Mouse (Mus musculus) mesoderm, embryonic 11.5 days (tissue): ENCODE results near the gene Slc22a17.

ENCODE experiments used
- DNase-seq: peaks from one replicate; pipeline ENCODE4 v3.0.0-alpha.2; 2012; ENCODE audit warnings: low read depth, low spot score

Gene Slc22a17

DNA sequence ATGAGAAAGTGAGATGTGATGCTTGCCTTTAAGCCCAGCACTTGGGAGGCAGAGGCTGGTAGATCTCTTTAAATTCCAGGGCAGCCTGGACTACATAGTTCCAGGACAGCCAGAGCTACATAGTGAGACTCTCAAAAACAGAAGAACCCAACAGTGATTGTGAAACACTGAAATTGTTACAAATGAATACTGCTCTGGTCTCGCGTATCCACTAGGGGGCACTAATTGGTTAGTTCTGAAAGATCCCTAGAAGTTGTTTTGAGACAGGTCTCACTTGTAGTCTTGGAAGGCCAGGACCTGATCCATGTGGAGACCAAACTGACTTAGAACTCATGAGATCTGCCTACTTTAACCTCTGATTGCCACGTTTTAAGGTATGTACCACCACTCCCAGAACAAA lies 12.5 kb downstream of the Slc22a17 start:
- DNase-seq, result peak; percentile 85

DNA sequence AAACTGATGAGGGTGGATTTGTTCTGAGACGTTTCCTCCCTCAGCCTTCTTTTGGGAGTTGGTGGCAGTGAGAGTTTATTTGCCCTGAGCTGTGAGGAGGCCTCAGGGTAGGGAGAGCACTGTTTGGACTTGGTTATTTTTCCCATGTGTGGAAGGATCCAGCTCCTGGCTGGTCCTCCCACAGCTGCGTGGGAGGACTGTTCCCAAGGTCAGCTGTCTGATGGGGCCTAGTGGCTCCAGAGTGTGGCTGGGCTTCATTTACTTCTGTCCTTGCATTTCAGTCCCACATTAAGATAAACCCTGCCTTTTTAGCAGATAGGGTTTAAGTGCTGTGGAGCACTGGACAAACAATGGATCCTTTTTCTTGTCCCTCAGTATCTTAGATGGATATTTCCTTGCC lies 15.5 kb downstream of the Slc22a17 start:
- DNase-seq, result no peak

DNA sequence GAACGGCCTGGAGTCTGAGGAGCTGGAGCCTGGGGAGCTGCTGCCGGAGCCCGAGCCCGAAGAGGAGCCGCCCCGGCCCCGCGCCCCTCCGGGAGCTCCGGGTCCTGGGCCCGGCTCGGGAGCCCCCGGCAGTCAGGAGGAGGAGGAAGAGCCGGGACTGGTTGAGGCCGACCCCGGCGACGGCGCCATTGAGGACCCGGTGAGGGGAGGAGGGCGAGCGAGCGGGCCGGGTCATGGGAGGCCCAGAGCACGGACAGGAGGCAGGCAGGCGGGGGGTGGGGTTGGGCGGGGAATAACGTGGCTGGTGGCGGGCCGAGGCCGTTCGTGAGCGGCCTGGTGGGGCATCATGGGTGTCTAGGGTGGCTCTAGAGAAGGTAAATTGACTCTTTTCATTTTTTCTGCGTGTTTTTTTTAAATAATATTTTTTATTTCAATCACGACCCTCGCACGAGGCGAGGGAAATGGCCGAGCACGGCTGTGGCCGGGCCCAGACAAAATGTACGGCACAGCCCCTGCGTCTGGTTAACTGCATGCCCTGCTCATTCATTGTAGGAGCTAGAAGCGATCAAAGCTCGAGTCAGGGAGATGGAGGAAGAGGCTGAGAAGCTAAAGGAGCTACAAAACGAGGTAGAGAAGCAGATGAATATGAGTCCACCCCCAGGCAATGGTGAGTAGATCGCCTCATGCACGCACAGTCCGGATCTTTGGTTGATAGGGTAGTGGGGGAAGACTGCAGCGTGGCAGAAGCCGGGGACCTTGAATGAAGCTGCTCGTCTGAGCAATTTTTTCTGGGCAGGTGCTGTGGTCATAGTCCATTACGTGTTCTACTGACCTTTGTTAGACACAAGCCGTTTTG lies 18.4 kb downstream of the Slc22a17 start:
- DNase-seq, result no peak

DNA sequence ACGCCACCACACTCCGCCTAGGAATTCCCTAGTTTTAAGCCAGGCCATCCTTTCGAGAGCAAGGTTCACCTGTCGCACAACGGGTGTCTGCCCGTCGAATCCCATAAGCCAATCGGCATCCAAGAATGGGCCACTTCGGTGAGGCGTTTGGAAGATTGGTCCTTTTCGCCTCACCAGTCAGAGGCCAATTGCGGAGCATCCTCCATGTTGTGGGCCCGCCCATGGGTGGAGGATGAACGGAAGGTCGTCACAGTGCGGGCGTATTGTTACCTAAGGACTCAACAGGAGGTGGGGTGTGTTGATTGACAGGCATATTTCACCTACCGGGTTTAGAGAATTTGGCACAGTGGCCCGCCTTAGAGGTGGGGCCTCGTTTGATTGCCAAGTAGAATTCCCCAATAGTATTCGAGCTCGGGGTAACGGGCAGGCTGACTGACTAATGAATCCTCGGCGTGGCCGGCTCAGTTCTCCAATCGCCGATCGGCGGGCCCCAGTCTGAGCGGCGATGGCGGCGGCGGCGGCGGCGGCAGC lies 19.2 kb downstream of the Slc22a17 start:
- DNase-seq, result peak; percentile 99

DNA sequence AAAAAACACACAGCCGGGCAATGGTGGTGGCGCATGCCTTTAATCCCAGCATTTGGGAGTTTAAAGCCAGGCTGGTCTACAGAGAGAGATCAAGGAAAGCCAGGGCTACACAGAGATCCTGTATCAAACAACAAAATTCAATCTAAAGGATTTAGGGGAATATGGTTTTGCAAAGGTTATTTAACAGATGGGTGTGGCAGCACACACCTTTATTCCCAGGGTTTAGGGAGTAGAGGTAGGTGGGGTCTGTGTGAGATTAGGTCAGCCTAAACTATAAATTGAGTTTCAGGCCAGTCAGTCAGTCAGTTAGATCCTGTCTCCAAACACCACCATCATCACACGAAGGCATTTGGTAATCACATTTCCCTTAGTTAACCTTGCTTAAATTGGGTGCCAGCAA lies 20.7 kb downstream of the Slc22a17 start, which contains the start of gene Pabpn1:
TSS of gene Pabpn1 (plus strand) at position 301 of the 400 bp plus-strand sequence.
- no peak for DNase-seq

DNA sequence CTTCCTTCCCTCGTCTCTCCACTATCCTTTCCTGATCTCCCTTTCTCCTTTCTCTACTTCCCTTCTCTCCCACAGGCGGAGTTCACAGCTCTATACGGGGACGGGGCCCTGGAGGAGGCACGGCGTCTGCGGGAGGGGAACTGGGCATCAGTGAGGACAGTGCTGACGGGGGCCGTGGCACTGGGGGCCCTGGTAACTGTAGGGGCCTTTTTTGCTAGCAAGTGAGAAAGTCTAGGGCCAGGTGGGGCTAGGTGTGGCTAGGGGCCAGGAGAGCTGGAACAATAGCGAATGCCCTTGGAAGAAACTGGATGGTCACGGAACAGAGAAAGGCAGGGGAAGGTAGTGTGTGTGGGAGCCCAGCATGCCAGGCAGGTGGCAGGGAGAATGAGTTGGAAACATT lies 27.6 kb downstream of the Slc22a17 start:
- DNase-seq, result no peak

DNA sequence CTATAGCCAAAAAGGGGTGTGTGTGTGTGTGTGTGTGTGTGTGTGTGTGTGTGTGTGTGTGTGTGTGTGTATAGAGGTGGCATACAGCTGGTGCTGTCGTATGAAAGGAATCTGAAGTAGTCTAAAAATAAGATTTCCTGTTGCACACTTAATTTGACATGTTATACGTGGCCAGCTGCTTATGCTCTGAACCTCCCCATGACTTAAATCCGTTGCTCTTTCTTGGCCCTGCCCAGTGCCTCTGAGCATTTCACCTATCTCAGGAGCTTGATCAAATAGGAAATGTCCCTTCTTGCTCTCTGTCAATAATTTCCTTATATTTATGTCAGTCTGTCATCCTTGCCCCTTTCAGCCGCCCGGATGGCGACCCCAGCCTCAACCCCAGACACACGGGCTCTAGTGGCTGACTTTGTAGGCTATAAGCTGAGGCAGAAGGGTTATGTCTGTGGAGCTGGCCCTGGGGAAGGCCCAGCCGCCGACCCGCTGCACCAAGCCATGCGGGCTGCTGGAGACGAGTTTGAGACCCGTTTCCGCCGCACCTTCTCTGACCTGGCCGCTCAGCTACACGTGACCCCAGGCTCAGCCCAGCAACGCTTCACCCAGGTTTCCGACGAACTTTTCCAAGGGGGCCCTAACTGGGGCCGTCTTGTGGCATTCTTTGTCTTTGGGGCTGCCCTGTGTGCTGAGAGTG lies 28.8 kb downstream of the Slc22a17 start:
- DNase-seq, result no peak

DNA sequence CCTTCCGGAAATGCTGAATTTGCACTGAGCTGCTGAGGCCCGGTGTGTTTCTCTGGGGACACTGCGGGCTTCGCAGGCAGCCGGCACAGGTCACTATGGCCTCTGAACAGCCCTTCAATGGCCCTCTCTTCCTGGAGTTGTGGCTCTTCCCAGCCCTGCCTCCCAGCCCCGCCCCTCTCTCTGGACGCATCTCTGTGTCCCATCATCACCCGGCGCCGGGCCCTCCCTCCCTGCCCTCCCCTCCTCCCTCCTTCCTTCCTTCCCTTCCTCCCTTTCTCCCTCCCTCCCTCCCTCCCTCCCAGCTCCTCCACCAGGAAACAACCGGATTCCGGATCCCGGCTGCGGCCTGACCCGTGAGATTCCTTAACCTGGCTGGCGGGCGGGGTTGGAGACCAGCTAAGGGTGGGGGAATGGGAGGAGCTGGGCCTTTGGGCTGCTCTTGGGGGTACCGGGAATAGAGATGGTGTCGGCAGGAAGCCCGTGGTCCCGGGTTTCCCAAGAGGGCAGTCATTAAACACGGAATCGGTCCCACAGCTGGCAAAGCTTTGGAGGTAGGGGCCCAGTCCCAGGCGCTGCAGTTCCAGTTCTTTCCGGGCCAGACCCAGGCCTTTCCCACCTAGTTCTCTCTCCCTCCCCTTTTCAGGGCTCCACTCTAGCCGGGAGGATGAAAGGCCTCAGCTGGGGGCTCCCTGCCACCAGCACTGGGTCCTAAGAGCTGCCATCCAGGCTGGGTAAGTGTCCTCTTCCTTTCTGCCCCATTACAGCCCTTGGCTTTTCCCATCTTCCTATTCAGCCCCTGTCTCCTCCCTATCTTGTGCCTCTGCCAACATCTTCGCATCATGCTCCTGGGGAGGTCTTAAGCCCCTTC lies 29.5 kb downstream of the Slc22a17 start, which contains the start of the genes Bcl2l2 and Gm20521:
TSS of gene Bcl2l2 (plus strand) at position 224 of the 868 bp plus-strand sequence.
TSS of gene Gm20521 (plus strand) at position 288 of the 868 bp plus-strand sequence.
- peak; percentile 91 for DNase-seq

DNA sequence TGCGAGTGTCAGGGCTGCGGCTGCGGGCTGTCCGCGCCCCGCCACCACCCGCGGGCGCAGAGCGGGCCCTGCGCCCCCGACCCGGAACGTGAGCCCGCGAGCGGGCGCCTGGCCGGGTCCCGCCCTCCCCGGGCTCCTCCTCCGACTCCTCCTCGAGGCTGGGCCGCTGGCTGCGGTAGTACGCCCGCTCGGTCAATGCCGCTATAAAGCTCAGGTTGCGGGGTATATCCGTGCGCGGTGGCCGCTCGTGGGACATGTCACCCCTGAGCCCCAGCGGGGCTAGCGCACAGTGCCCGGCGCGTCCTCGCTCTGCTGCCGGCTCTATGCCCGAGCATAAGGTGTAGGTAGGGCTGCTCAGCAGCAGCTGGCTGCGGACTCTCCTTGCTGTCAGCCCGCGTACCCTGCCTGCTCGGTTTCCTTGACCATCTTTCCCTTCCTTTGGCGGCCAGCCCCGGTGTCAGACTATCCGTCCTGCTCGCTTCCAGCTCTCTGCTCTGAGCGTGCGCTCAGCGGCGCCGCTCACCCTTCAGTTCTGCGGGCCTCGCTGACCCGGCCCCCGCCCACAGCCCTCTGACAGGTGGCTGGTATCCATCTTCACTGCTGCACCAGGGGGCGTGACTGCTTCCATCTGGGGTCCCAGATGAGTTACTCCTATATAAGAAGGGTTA lies 35.8 kb downstream of the Slc22a17 start, which contains the start of gene Ppp1r3e:
TSS of gene Ppp1r3e (minus strand) at position 503 of the 668 bp plus-strand sequence.
- DNase-seq, result peak; percentile 61

DNA sequence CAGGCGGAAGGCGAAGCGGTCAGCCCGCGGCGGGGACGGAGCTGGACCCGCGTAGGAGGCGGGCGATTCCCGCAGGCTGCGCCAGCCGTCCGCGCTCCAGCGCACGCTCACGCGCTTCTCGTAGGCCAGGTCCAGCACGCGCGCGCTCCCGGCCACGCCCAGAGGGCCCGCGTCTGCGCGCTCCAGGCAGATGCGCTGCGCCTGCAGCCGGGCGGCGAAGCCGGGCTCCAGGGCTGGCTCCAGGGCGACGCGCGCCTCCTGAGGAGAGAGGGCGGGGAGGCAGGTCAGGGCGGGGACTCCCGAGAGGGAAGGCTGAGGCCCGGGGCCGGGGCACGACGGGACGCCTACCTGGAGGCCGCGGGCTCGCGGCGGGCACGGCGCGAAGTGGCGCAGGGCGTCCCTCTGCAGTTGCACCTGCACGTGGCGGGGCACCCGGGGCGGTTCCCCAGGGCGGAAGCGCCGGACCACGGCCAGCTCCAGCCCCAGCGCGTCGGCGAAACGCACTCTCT lies 36.3 kb downstream of the Slc22a17 start:
- DNase-seq, result peak; percentile 93

DNA sequence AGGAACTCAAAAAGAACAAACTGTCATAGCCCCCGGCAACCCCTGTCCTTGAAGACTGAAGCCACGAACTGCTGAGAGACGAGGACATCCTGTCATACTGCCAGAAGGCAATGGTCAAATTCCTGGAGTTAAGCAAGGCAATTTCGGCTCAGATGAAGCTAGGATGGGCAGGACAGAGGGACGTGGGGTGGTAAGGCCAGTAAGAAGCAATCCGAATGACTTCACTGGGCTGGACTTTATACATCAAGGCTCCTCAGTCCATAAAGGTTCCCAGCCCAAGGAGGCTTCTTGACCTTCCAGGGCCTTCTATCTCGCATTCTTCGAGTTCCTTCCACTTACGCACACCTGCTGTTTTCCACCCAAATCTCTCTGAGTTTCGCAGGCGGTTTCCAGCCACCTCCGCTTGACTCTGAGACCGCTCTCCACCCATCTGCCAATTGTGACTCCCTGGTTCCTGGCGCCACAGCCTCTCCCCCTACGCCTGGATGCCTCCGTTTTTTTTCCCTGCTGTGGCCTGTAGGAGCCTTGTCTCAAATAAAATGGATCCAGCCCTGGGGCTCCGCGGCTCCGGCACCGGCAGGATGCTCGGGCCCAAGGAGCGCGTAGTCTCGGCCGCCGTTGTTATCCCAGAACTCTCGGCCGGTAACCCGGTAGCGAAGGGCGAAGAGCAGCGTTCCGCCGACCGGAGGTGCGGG lies 36.9 kb downstream of the Slc22a17 start:
- DNase-seq, result no peak

DNA sequence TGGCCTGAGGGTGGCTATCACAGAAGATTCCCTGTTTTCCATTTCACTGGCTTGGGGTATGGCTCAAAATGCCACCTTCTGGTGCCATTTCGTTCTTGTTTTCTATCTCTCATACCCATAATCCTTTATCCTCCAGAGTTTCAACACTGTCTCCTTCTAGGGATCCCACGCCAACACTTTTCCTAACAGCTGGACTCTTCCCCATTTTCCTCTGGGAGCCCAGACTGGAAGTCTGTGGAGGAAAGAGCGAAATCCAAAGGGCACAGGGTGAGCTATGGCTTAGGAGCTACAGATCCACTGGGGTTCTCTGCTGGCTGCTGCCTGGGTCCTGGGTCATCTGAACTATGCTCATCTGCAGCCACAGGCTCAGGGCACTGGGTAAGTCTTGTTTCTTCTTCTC lies 38.8 kb downstream of the Slc22a17 start:
- DNase-seq, result no peak

DNA sequence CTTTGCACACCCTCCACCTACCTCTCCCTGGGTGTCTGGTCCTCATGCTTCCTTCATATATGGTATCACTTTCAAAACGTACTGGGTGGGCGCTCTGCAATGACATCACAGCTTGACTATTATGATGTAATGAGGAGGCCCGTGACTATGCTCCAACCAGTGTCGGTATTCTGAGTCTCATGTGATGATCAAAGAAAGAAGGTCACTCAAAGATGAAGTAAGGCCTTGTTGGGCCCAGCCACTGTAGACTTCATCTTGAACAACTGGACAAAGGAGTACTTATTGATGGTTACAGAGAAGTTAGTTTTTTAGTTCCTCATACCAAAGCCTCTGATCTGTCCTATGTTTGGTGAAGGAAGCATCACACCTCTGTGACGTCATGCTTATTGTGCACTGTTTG lies 42.1 kb downstream of the Slc22a17 start, which contains the start of gene Homez:
TSS of gene Homez (minus strand) at position 101 of the 400 bp plus-strand sequence.
- no peak for DNase-seq

DNA sequence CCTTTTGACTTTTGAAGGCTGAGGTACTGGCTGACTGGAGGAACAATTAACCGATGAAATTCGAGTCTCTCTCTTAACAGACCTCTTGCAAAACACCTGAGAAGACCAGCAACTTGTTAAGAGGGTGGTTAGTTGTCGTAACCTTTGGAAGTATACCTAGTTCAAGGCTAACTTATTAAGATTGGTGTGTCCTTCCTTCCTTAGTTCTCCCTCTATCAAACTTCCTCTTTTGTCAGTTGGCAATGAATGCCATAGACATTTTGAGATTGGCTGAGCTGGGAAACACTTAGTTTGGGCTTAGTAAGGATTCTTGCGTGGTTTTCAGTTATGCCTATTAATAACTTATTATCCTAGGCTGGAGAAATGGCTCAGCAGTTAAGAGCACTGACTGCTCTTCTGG lies 44.9 kb downstream of the Slc22a17 start:
- DNase-seq, result no peak

DNA sequence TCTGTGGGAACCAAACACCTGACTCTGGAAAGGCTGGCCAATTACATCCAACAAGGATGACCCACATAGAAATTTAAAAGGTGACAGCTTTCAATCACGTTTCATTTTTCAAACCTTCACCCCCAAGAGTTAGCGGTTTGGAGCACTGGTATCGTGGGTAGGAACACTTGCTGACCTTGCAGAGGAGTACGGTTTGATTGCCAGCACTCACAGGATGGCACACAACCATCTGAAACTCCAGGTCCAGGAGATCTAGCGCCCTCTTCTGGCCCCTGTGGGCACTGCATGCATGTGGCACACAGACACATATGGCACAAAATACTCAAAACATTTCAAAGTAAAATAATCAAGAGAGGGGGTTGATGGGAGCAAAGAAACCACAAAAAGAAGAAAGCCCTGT lies 46.0 kb downstream of the Slc22a17 start:
- no peak for DNase-seq

DNA sequence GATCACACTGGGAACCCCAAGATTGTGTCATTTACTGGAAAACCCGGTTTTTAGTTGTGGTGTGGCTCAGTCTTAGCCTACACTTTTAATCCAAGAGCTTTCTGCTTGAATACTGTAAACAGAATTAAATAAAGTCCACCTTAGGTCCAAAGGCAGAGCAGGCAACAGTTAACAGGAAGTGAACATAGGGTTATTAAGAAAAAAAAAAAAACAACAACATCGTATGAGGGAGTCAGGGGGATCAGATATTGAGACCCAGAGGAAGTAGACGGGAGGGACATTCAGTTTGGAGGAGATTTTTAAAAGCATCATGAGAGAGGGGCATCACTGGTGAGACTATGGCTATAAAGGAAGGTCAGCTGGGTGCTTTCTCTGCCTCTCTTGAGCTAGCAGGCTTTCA lies 46.7 kb downstream of the Slc22a17 start:
- no peak for DNase-seq

DNA sequence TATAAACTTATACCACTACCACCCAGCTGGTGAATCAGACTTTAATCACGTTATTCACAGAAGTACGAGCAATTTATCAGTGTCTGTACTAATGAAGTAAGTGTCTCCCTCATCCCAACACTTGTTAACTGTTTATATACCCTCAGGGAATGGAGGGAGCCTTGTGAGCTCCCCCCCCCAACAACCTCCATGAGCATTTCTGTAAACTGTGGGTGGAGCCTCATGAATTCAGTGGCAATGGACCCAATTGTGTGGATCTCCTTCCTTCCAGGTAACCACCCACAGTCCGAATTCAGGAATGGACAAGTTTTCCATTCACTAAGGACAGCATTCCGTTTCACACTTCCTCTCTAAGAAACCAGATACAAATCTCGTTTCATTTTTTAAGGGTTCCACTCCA lies 47.3 kb downstream of the Slc22a17 start:
- DNase-seq, result no peak

DNA sequence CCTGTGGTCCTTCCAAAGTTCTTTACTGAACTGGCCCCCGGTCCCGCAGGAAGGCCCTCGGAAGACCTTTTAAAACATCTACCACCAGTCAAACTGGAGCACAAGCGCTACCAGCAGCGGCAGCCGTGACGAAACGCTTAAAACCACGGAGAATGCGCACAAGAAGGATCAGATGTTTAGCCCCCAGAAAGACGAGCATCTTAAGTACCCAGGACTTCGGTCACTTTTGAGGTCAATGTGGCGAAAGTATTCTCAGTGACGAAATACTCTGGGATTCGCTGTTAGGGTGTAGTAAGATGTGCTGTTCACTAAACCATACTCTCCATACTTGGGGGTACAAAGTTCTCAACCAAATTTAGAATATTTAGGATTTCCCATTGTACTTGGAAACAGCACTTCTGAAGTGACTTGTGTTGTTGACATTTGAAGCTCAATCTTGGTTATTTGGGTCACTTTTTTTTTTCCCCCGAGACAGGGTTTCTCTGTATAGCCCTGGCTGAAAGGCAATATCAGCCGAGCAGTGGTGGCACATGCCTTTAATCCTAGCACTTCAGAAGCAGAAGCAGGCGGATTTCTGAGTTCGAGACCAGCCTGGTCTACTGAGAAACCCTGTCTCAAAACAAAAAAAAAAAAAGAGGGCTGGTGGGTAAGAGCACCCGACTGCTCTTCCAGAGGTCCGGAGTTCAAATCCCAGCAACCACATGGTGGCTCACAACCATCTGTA lies 48.5 kb downstream of the Slc22a17 start:
- no peak for DNase-seq
